Mouse (Mus musculus): ENCODE measurements around the gene Bhlhe40.
A peak's percentile ranks its signal among the peaks of the same experiment; 100 is the strongest.

Bhlhe40 gene

DNA sequence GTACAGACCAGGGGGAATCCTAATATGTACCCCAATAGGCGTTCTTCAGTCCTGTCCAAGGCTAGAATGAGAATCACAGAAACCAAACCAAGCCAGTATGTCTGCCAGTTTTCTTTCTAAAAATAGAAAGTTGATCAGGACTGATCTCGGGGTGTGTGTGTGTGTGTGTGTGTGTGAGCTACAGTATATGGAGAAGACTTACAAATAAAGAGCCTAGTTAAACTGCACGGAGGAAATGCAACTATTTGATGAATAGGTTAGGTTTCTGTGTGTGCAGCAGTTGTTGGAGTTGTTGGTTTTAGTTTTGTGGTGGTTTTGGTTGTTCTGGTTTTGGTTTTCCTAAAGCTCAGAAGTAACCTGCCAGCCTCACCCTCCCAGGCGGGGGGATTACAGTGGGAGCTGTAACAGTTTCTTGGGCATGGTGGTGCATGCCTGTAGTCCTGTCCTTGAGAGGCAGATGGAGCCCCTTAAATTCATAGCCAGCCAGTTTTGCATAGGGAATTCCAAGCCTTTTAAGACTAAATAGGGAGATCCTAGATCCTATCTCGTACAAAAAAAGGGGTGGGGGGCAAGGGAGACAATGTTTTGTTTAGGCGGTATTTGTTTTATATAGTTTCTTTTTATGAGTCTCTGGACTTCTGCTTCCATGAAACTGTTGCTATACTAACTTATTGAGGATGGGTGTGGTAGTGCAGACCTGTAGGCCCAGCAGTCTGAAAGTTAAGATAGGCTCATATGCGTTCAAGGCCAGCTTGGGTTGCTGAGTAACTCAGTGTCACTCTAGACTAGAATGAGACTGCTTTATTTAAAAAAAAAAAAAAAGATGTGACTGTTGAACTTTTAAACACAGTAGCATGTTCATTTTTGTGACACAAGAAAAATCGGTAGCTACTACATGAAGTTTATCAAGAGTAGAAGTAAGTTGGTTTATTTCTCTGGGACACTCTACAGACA is 3.1 kb downstream of the Bhlhe40 start:
- peak; percentile 27 for DNase-seq (ENCODE audit: low read depth)

DNA sequence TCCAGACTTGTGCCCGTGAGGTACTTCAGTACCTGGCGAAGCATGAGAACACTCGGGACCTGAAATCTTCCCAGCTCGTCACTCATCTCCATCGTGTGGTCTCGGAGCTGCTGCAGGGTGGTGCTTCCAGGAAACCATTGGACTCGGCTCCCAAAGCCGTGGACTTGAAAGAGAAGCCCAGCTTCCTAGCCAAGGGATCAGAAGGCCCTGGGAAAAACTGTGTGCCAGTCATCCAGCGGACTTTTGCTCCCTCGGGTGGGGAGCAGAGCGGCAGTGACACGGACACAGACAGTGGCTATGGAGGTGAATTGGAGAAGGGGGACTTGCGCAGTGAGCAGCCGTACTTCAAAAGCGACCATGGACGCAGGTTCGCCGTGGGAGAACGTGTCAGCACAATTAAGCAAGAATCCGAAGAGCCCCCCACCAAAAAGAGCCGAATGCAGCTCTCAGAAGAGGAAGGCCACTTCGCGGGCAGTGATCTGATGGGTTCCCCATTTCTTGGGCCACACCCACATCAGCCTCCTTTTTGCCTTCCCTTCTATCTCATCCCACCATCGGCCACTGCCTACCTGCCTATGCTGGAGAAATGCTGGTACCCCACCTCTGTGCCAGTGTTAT is 4.2 kb downstream of the Bhlhe40 start:
- no peak for DNase-seq (ENCODE audit: low read depth)

DNA sequence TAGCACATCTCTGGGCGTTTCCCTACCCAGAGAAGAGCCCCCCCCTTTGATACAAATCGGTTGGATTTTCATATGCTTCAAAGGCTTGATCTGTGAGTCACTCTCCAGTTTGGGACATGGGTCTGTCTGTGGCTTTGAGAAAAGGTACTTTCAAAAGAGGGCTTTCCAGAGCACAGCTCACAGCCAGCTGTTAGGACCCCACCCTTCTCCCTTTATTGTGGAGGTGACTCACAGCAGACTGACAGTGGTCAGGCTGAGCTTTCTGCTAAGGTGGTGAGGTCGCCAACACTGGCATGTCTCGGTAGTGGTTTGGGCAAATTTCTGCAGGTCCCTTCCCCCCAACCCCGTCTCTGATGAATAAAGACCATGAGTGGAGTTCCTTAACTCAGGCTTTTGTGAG is 5.2 kb downstream of the Bhlhe40 start:
- DNase-seq (ENCODE audit: low read depth): peak; percentile 38

DNA sequence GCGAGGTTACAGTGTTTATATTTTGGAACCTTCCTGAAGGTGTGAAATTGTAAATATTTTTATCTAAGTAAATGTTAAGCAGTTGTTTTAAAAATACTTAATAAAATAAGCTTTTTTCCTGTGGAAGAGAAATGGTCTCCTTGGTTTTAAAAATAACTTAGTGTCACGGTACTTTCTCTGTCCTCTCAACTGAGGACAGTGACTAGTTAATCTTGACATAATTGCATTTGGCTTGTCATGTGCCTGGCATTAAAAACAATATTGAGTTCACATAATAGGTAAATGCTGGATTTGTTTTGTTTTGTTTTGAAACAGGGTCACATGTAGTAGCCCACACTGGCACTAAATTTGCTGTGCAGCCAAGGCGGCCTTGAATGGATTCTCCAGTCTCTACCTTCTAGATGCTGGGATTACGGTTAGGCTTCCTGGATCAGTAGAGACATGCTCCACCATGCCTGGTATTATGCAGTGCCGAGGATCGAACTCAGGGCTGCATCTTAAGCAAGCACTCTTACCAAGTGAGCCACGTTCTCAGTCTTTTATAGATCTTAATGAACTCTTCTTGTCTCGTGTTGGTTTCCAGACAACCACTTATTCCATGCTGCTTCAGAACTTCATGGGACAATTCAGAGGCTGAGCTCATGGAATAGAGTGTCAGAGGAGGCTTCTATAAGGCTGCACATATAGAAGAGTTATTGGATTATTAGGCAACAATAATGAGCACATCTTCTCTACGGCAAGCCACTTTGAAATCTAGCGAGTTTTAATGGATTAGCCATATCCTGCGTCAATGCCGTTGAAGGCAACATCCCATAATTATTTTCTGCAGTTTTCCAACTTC is 6.4 kb downstream of the Bhlhe40 start:
- DNase-seq (ENCODE audit: low read depth): no peak

DNA sequence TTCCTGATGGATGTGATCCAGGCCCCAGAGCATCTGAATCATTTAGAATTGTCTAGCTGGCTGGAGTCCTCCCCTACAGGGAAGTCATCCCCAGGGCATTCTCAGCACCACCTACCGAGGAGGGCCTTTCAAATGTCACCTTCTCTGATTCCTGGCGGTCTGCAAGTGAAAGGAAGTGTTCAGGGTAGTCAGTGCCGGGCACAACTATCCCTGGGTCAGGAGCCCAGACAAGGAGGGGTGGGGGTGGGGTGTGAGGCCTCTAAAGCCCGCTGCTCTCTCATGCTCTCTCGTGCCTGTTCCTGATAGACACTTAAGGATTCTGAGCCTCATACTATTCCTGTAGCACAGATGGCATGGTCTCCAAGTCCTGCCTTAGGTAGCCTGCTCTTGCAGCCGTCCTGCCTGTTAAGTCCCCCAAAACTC is 7.2 kb downstream of the Bhlhe40 start:
- no peak for DNase-seq (ENCODE audit: low read depth)

DNA sequence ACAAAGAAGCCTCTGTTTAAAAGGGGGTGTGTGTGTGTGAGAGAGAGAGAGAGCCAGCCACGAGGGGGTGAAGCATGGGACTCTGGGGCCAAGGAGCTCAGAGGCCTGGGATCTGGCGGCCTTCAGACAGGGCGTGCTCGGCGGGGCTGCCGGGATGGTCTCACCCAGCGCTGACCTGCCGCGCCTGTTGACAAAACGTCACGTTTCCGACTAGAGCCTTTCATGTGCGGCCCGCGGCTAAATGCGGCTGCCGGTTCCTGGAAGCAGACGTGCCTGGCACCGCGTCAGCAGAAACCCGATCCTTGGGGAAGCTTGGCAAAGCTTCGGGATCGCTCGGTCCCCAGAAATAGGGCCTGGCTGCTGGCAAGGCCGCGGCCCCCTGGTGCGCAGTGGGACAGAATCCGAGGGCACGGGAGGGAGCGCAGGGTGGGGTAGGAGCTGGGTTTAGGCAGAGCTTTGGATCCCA is 7.9 kb downstream of the Bhlhe40 start:
- DNase-seq (ENCODE audit: low read depth): no peak

DNA sequence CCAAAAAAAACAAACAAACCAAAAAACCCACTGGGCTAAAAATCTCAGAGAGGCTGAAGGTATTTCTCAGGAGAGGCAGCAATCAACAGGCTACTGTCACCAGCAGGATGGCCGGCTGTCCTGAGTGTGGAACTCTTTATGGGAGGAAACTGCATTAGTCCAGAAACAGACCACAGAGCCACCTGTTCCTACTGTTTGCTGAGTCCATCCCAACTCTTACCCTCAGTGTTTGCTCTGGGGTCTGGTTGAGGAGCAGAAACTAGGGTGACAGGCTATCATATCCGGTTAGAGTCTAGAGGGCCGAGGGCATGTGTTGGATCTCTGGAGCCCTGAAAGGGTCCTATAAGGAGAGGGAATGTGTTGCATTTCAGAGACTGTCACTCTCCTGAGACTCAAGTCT is 9.8 kb downstream of the Bhlhe40 start:
- no peak for DNase-seq (ENCODE audit: low read depth)

DNA sequence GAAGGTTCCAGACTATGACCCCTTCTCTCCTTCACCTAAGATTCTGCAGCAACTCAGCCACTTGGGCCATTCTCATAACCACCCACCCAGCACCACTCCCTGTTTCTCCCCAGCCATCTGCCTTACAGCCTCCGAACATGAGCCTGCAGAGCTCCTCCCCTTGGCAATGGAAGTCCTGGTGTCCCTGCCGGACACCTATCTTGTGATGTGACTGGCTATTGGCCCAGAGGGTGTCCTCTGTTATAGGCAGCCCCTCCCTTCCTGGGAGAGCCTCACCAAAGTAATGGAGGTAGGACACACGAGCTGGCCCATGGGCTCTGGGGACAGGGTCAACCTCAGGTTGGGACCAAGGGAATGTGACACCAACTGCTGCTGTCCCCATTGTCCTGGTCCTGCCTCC is 10.4 kb downstream of the Bhlhe40 start:
- DNase-seq (ENCODE audit: low read depth): no peak

DNA sequence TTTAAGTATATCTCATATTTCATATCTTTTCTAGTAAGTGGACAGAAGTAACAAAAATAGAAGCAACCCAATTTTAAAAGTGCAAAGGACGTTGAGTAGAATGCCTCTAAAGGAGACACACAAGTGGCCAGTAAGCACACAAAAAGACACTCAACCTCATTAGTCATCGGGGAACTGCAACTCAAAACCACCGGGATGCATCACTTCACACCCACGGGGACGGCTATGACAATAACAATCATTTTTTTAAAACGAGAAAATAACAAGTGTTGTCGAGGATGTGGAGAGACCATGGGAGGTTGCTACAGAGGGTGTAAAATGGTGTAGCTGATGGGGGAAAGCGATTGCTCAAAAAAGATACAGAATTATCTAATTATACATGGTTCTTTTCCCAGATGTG is 11.7 kb downstream of the Bhlhe40 start:
- DNase-seq (ENCODE audit: low read depth): peak; percentile 30

DNA sequence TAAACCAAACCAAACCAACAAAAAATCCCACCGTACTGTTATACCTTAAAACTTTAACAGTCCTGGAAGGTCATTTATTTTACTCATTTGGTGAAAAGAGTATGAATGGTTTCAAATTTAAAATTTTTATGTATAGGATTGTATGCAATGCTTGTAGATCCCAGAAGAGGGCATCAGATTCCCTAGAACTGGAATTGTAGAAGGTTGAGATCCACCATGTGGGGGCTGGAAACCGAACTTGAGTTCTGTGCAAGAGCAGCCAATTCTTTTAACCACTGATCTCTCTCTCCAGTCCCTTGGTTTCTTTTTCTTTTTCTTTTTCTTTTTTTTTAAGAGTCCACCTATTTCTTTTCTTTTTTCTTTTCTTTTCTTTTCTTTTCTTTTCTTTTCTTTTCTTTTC is 13.8 kb downstream of the Bhlhe40 start:
- no peak for DNase-seq (ENCODE audit: low read depth)

DNA sequence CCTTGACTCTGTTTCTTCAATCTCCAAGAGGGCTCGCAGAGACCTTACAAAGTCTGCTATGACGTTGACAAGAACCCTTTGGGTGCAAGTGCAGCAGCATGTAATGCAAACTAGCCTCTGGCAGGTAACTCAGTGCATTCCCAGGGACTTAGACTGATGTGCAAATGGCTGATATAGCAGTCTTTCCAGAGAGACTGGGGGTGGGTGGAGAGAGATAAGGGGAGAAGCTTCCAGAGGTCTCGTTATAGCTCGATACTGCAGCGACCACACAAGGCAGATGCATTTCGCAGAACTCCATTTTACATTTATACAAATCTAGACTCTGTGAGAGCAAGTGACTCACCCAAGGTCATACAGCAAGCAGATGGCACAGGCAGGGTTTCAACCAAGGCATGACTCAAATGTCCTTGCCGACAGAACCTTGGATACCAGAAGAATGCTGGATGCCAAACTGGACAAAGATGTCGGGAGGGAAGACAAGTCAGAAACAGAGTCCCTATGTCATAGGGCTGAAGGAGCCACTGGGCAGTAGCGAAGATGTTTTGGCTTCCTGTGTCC is 16.4 kb downstream of the Bhlhe40 start:
- DNase-seq (ENCODE audit: low read depth): no peak

DNA sequence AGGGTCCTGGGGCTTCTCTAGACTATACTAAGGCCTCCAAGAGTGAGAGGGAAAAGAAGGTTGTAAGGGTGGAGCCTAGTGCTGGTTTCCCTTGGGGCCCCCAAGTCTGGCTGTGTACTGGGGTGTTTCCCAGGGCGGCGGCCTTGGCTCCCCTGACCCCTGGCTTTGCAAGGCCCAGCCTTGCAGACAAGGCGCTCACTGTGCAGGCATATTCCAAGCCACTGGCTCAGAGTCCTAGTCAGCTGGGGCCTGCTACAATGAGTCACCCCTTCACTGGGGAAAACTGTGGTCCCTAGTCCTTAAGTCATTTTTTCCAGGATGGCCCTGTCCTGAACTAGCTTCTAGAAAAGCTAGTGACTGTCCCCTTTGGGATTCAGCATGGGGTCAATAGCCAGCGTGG is 17.3 kb downstream of the Bhlhe40 start:
- no peak for DNase-seq (ENCODE audit: low read depth)

DNA sequence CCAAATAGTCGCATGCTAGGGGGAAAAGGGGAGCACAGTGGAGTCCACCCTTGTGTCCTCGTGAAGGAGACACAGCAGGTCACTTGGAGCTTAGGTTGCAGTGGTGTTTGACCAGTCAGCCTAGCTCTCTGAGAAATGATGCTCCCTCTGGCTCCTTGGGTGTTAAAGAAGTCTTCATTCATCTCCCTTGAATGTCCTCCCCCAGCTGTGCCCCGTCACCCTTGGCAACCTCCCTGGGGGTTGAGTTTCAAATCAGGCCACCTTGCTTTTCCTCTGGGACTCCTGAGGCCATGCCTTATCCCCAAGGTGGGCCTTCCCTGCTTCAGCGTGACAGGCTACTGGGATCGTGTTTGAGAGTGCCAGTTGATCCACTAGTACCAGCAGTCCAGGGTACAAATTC is 17.8 kb downstream of the Bhlhe40 start:
- no peak for DNase-seq (ENCODE audit: low read depth)

DNA sequence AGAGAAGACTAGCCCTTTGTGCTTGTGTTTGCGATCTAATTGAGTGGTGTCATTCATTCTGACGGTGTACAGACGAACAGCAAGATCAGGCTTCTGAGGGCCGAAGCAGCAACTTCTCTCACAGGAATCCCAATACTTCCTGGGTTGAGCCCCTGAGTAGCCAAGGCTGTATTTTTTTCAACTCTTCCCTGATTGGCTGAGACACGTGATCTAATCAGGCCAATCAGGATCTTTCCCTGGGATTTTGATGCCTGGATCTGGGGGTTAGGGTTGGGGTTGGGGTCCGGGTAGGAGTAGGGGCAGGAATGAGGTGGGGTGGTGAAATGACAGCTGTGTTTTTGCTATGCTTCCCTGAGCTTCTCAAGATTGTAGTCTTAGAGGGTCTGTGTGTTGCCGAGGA is 20.1 kb downstream of the Bhlhe40 start:
- no peak for DNase-seq (ENCODE audit: low read depth)

DNA sequence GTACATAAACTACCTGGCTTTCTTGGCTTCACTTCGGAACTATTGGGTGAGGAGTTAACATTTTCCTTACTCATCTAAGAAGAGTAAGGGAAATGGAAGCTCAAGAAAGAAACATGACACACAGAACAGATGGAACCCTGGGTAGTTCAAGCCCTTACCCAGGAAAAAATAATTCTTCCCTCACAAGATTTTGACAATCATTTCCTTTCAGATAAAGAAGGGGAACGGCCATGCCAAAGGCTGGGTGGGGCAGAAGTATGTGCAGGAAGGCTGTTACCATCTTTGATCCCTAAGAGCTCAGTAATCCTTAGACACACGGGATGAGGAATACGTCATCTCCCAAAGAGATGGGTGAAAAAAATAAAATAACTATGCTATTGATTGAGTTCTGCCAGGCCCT is 20.7 kb downstream of the Bhlhe40 start:
- DNase-seq (ENCODE audit: low read depth): no peak

DNA sequence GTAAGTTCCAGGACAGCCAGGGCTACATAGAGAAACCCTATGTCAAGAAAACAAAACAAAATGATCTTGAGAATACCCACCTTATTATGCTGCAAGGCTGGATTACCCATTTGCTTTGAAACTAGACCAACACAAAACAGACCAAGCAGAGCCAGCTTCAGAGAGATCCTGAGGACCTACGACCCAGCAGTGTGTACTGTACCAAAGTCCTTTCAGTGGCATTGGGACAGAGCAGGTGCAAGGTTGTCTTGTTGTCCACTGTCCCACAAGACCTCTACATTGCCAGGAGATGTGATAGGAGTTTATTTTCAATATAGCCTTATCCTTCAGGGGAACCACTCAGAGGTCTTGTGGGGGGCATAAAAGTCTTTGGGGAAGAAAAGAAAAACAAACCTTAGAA is 22.7 kb downstream of the Bhlhe40 start:
- DNase-seq (ENCODE audit: low read depth): no peak

DNA sequence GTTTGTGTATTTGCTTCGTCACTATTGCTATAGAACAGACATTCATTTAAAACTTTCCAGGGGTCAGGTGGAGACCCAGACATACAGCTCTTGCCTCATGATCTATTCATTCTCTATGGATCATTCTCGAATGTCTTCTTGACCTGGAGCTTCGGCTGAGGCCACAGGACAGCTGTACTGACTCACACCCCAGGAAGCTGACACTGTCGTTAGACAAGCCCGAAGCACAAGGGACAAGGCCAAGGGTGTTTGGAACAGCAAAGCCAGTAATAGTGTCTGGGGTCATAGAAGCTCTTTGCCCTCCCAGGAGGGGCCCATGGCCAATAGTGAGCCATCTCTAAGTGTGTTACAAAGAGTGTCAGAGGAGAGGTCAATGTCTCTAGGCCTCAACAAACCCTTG is 24.0 kb downstream of the Bhlhe40 start:
- DNase-seq (ENCODE audit: low read depth): no peak

DNA sequence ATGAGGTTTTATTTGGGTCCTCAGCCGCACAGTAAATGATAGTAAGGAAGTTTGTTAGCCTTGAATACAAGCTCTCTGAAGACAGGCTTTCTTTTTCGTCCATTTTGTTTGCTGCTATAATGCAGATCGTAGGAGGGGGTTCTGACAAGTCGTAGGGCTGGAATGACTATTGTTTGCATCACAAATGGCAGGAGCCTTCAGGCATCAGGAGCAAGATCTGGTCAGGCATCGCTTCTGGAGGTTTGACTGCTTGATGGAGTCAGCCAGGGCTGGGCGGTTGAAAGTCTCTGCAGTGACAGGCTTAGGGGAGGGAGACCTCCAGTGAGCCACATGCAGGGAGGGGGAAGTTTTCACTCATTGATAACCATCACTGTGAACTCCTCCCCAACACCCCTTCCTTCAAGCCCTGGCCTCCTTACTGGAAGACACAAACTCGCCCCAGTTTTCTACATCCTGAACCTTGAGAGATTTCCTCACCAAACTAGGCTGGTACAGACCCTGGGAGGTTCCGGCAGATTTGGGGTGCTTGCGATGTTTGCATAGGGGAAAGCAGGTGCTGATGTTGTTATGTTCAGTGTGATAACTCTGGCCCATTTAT is 25.4 kb downstream of the Bhlhe40 start:
- DNase-seq (ENCODE audit: low read depth): no peak

DNA sequence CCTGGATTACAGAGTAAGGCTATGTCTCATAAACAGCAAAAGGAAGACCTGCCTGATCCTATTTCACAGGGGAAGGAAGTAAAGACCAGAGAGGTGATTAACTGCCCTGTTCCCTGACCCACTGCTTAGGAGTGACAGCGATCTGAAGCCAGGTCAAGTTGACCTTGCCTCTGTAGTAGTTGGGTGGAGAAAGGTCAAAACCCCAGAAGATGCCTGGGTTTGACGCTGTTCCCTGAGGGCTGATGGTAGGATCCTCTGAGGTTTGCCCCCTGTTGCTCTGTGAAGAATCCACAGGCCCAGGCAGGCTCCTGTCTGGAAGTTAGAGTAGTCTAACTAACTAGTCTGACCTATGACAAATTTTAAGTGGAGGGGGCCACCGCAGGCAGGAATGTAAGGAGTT is 26.5 kb downstream of the Bhlhe40 start:
- DNase-seq (ENCODE audit: low read depth): no peak

DNA sequence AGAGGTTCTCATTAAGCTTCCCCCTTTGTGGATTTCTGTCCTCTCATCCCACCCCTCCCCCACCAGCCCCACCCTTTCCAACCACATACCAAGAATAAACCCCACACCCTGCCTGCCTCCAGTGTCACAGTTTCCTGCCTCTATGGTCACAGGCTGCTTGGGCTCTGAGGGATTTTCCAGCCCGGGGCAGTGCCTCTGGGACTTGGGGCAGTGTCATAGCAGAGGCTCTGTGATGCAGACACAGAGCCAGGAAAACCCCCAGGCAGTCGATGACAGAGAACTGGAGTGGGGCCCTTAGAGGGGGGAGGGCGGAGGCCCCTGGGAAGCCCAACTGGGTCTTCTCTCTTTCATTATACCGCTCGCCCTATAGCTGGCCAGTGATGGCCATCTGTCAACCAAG is 27.9 kb downstream of the Bhlhe40 start:
- peak; percentile 24 for DNase-seq (ENCODE audit: low read depth)

DNA sequence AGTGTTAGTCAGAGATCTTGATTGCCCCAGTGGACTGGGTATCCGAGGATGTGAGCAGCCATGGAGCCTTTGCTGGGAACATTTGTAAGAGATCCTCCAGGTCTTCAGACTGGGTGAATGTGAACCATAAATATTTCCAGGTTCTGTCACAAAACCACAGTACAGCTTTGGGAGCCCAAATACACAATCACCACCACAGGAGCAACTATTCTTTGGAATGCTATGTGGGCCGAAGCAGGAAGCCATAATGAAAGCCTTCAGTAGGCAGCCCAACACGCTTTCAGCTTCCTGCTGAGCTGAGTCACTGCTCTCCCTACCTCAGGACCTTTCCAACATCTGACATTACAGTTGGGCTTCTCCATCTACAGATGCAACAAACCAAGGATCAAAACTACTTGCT is 32.6 kb downstream of the Bhlhe40 start:
- no peak for DNase-seq (ENCODE audit: low read depth)

Measured in 416B (cell line).